Mouse (Mus musculus) ES-Bruce4 (cell line): ENCODE results near the gene Efcab11.

Source experiments
- CTCF ChIP-seq: IDR thresholded peaks from one replicate; pipeline ENCODE4 v1.8.1; 2011; ENCODE audit warnings: low read depth, low read length
- EP300 ChIP-seq: IDR thresholded peaks from 2 replicates; pipeline ENCODE4 v1.6.1; 2011; ENCODE audit warnings: low read depth, low read length; ENCODE audit not compliant: insufficient read depth
- POLR2A ChIP-seq: IDR thresholded peaks from one replicate; pipeline ENCODE4 v1.8.1; 2011; ENCODE audit warnings: low read length; ENCODE audit not compliant: insufficient read depth

DNA sequence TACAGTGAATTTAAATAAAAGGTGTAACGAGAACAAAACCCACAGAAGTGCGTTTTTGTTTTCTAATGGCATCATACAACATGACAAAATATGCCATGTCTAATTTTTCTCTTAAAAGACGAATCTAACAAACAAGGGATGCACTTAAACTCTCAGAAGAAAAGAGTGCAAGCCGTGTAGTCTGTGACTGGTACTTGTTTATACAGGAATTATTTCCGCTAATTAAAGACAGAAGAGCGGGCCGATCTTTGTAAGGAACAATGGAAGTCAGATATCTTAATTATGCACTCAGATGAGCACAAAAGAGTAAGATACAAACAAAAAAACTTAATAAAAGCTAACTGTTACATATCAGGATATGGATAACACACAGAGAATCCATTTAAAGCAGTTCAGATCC is 104.3 kb downstream of the Efcab11 start:
- no peak for TF ChIP-seq CTCF
- TF ChIP-seq EP300, result no peak
- no peak for TF ChIP-seq POLR2A
